Mouse (Mus musculus): ENCODE data around the gene Denr. TPM values are rescaled to one million over a fixed set of nuclear protein-coding genes. Genes with fewer than 3 reads are reported as not detected.

Denr gene
- polyA plus RNA-seq, 2 experiments, result 64.5 to 121 TPM

GRCm38 (mm10) chr5:123883891-123884290 lies 23.1 kb upstream of the Denr start:
- no peak for ATAC-seq (ENCODE audit: low FRiP score, low read depth)
- Histone ChIP-seq H3K4me3 (replicated peaks; ENCODE audit: low read length) (no peak overlapping the region), H3K27me3 (ENCODE audit: control insufficient read depth, insufficient read depth, low read length) (no peaks in the 10 kb centered on the region), H3K9me3 (ENCODE audit: control insufficient read depth, low read length) (no peaks in the 10 kb centered on the region), H3K4me1 (ENCODE audit: control insufficient read depth, insufficient read depth, low read length) (peaks cover 6% of the 10 kb centered on the region; the same call in 1 of the 2 replicates), H3K9ac (ENCODE audit: low read depth, low read length, severe bottlenecking) (no peak overlapping the region), H3K4me2 (replicated peaks; ENCODE audit: low read depth, low read length, severe bottlenecking) (no peak overlapping the region), H3K27ac (replicated peaks; ENCODE audit: low read depth, low read length) (no peak overlapping the region), H3K36me3 (ENCODE audit: control insufficient read depth, insufficient read depth, low read length) (no peaks in the 10 kb centered on the region)
- DNase-seq (ENCODE audit: low spot score), result no peak
- 75% methylated on average over 7 of the region's 7 CpGs for WGBS
- TF ChIP-seq POLR2A (IDR thresholded peaks at IDR 0.05; ENCODE audit: borderline replicate concordance, extremely low read depth, insufficient read depth, insufficient read length), result no peak

GRCm38 (mm10) chr5:123884332-123884731 lies 22.6 kb upstream of the Denr start:
- H3K36me3 ChIP-seq (ENCODE audit: control insufficient read depth, insufficient read depth, low read length), result no peaks in the 10 kb centered on the region
- no peak overlapping the region for H3K4me2 ChIP-seq (replicated peaks; ENCODE audit: low read depth, low read length, severe bottlenecking)
- H3K9me3 ChIP-seq (ENCODE audit: control insufficient read depth, low read length), result no peaks in the 10 kb centered on the region
- no peak overlapping the region for H3K4me3 ChIP-seq (replicated peaks; ENCODE audit: low read length)
- TF ChIP-seq POLR2A (IDR thresholded peaks at IDR 0.05; ENCODE audit: borderline replicate concordance, extremely low read depth, insufficient read depth, insufficient read length), result no peak
- no peak overlapping the region for H3K9ac ChIP-seq (ENCODE audit: low read depth, low read length, severe bottlenecking)
- H3K27me3 ChIP-seq (ENCODE audit: control insufficient read depth, insufficient read depth, low read length), result no peaks in the 10 kb centered on the region
- WGBS, result 84% methylated on average over 10 of the region's 10 CpGs
- no peak overlapping the region for H3K27ac ChIP-seq (replicated peaks; ENCODE audit: low read depth, low read length)
- ATAC-seq (ENCODE audit: low FRiP score, low read depth) (no peak), DNase-seq (ENCODE audit: low spot score) (no peak)
- peaks cover 6% of the 10 kb centered on the region; the same call in 1 of the 2 replicates for H3K4me1 ChIP-seq (ENCODE audit: control insufficient read depth, insufficient read depth, low read length)

GRCm38 (mm10) chr5:123886365-123886764 lies 20.6 kb upstream of the Denr start:
- WGBS, result 81% methylated on average over 3 of the region's 3 CpGs

GRCm38 (mm10) chr5:123890312-123890711 lies 16.7 kb upstream of the Denr start:
- ATAC-seq (ENCODE audit: low FRiP score, low read depth), result no peak
- no peaks in the 10 kb centered on the region for H3K4me1 ChIP-seq (ENCODE audit: control insufficient read depth, insufficient read depth, low read length)
- no peak overlapping the region for H3K4me3 ChIP-seq (replicated peaks; ENCODE audit: low read length)
- no peak overlapping the region for H3K27ac ChIP-seq (replicated peaks; ENCODE audit: low read depth, low read length)
- DNase-seq (ENCODE audit: low spot score), result no peak
- 70% methylated on average over 2 of the region's 2 CpGs for WGBS
- no peak for TF ChIP-seq POLR2A (IDR thresholded peaks at IDR 0.05; ENCODE audit: borderline replicate concordance, extremely low read depth, insufficient read depth, insufficient read length)
- no peaks in the 10 kb centered on the region for H3K9me3 ChIP-seq (ENCODE audit: control insufficient read depth, low read length)
- no peak overlapping the region for H3K9ac ChIP-seq (ENCODE audit: low read depth, low read length, severe bottlenecking)
- H3K27me3 ChIP-seq (ENCODE audit: control insufficient read depth, insufficient read depth, low read length), result no peaks in the 10 kb centered on the region
- no peaks in the 10 kb centered on the region for H3K36me3 ChIP-seq (ENCODE audit: control insufficient read depth, insufficient read depth, low read length)
- H3K4me2 ChIP-seq (replicated peaks; ENCODE audit: low read depth, low read length, severe bottlenecking), result no peak overlapping the region

More at GRCm38 (mm10) chr5:123886365-123886764, 20.6 kb upstream of the Denr start:
- DNase-seq (ENCODE audit: low spot score) (no peak), ATAC-seq (ENCODE audit: low FRiP score, low read depth) (no peak)
- no peak overlapping the region for H3K9ac ChIP-seq (ENCODE audit: low read depth, low read length, severe bottlenecking)
- no peaks in the 10 kb centered on the region for H3K27me3 ChIP-seq (ENCODE audit: control insufficient read depth, insufficient read depth, low read length)
- no peak overlapping the region for H3K27ac ChIP-seq (replicated peaks; ENCODE audit: low read depth, low read length)
- TF ChIP-seq POLR2A (IDR thresholded peaks at IDR 0.05; ENCODE audit: borderline replicate concordance, extremely low read depth, insufficient read depth, insufficient read length), result no peak
- no peaks in the 10 kb centered on the region for H3K4me1 ChIP-seq (ENCODE audit: control insufficient read depth, insufficient read depth, low read length)
- H3K36me3 ChIP-seq (ENCODE audit: control insufficient read depth, insufficient read depth, low read length), result no peaks in the 10 kb centered on the region
- H3K4me2 ChIP-seq (replicated peaks; ENCODE audit: low read depth, low read length, severe bottlenecking), result no peak overlapping the region
- no peak overlapping the region for H3K4me3 ChIP-seq (replicated peaks; ENCODE audit: low read length)
- H3K9me3 ChIP-seq (ENCODE audit: control insufficient read depth, low read length), result no peaks in the 10 kb centered on the region

GRCm38 (mm10) chr5:123890987-123891386 lies 16.0 kb upstream of the Denr start:
- TF ChIP-seq POLR2A (IDR thresholded peaks at IDR 0.05; ENCODE audit: borderline replicate concordance, extremely low read depth, insufficient read depth, insufficient read length), result no peak
- no peak overlapping the region for H3K9ac ChIP-seq (ENCODE audit: low read depth, low read length, severe bottlenecking)
- no peaks in the 10 kb centered on the region for H3K9me3 ChIP-seq (ENCODE audit: control insufficient read depth, low read length)
- no peak overlapping the region for H3K4me3 ChIP-seq (replicated peaks; ENCODE audit: low read length)
- no peak overlapping the region for H3K27ac ChIP-seq (replicated peaks; ENCODE audit: low read depth, low read length)
- no peaks in the 10 kb centered on the region for H3K36me3 ChIP-seq (ENCODE audit: control insufficient read depth, insufficient read depth, low read length)
- WGBS, result 84% methylated on average over 5 of the region's 5 CpGs
- DNase-seq (ENCODE audit: low spot score) (no peak), ATAC-seq (ENCODE audit: low FRiP score, low read depth) (no peak)
- no peak overlapping the region for H3K4me2 ChIP-seq (replicated peaks; ENCODE audit: low read depth, low read length, severe bottlenecking)
- no peaks in the 10 kb centered on the region for H3K4me1 ChIP-seq (ENCODE audit: control insufficient read depth, insufficient read depth, low read length)
- no peaks in the 10 kb centered on the region for H3K27me3 ChIP-seq (ENCODE audit: control insufficient read depth, insufficient read depth, low read length)

- H3K36me3 ChIP-seq (ENCODE audit: control insufficient read depth, insufficient read depth, low read length), result no peaks in the 10 kb centered on the region
- no peak for TF ChIP-seq POLR2A (IDR thresholded peaks at IDR 0.05; ENCODE audit: borderline replicate concordance, extremely low read depth, insufficient read depth, insufficient read length)
- no peaks in the 10 kb centered on the region for H3K4me1 ChIP-seq (ENCODE audit: control insufficient read depth, insufficient read depth, low read length)
- no peaks in the 10 kb centered on the region for H3K9me3 ChIP-seq (ENCODE audit: control insufficient read depth, low read length)
- H3K4me3 ChIP-seq (replicated peaks; ENCODE audit: low read length), result no peak overlapping the region
- no peak overlapping the region for H3K27ac ChIP-seq (replicated peaks; ENCODE audit: low read depth, low read length)
- DNase-seq (ENCODE audit: low spot score) (no peak), ATAC-seq (ENCODE audit: low FRiP score, low read depth) (no peak)
- no peaks in the 10 kb centered on the region for H3K27me3 ChIP-seq (ENCODE audit: control insufficient read depth, insufficient read depth, low read length)
- no peak overlapping the region for H3K9ac ChIP-seq (ENCODE audit: low read depth, low read length, severe bottlenecking)
- no peak overlapping the region for H3K4me2 ChIP-seq (replicated peaks; ENCODE audit: low read depth, low read length, severe bottlenecking)
- WGBS, result 43% methylated on average over 6 of the region's 6 CpGs
Measured at GRCm38 (mm10) chr5:123891669-123892068, 15.3 kb upstream of the Denr start.

All from limb, embryonic 14.5 days (tissue).